Mouse (Mus musculus) erythroblast, adult 5-6 weeks (primary cell): Measurements from ENCODE around the gene Tmem17. TPM values are rescaled to one million over a fixed set of nuclear protein-coding genes. Genes with fewer than 3 reads are reported as not detected.

Source experiments
- ATAC-seq: replicated peaks from 2 replicates; pipeline ENCODE4 v1.8.0; 2016; ENCODE audit warnings: moderate number of reproducible peaks, mild to moderate bottlenecking, moderate TSS enrichment, inconsistent platforms; ENCODE audit not compliant: poor library complexity, low FRiP score, severe bottlenecking
- total RNA-seq, 2 experiments: library from RNA; stranded (forward) in 1 of 2; stranded (reverse) in 1 of 2; fragments of 150-400 nt in 1 of 2; fragments of 200-764, 138-1000 nt in 1 of 2; gene quantifications; 2 replicates each; pipeline versions ENCODE4 v1.2.3 to v1.2.4; 2015 to 2017; ENCODE audit warnings: low replicate concordance in 2 of 2

Gene Tmem17
- total RNA-seq, 2 experiments from 2014 or later = 0.58 to 0.85 TPM

- ATAC-seq = no peak
These were observed 51.8 kb downstream of the Tmem17 start for GRCm38 (mm10) chr11:22563706-22564105.

GRCm38 (mm10) chr11:22564676-22565075 lies 52.8 kb downstream of the Tmem17 start:
- ATAC-seq = no peak

Other genes starting within 250 kb of the Tmem17 start
- gene Ehbp1, start 169.8 kb upstream of the Tmem17 start, total RNA-seq (2015; ENCODE audit: low replicate concordance) = 5.6 TPM in 1 of 2 replicates, not detected in the other
- 1.4 and 2.2 TPM in 2 replicates for gene Ehbp1, start 169.8 kb upstream of the Tmem17 start, total RNA-seq (2017; ENCODE audit: low replicate concordance)